Mouse (Mus musculus) B cell, adult 2 months (primary cell): ENCODE measurements around the gene Selplg.

Experiments
- DNase-seq, 2 experiments: peaks; one replicate each; pipeline ENCODE4 v3.0.0; 2022

Gene Selplg

DNA sequence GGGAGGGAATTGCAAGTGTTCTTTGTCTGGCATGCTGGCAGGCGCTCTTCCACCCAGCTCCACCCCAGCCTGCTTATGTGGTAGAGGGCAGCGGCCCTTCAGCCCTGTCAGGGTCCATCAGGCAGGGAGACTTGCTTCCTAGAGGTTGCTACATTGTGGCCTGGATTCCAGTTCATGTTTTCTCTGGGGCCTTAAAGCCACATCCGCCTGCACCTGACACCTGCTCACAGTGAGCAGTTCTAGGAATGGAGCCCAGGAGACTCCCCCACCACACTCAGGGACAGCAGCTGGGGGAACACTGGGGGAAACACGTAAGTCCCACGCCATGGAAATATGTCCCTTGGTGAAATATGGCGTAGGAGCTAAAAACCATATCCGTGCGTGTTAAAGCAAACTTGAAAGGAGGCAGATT is at the start of gene Selplg:
Gene Selplg, minus strand, starts transcription at position 155 of the 412 bp plus-strand sequence.
- DNase-seq: peak; percentile 65 to 72

GRCm38 (mm10) chr5:113881136-113881535 is 48.7 kb upstream of the Selplg start:
- DNase-seq: no peak

- DNase-seq: no peak
Observed at GRCm38 (mm10) chr5:113878943-113879617, 46.6 kb upstream of the Selplg start.

DNA sequence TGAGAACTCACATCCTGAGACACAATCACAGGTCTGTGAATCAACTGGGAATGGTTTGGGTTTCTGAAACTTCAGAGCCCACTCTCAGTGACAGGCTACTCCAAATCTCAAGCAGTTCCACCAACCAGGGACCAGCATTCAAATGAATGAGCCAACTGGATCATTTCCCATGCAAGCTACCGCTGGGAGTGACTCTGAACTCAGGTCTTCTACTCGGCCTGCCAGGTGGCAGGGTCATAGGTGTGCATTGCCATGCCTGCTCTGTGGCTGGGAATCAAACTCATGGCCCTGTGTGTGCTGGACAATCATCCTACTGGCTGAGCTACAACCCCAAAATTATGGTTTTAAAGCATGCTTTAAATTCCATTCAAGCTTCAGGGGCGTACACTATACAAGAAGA is 45.1 kb upstream of the Selplg start:
- DNase-seq: no peak

- no peak for DNase-seq
Observed at GRCm38 (mm10) chr5:113876176-113876575, 43.7 kb upstream of the Selplg start.

GRCm38 (mm10) chr5:113875625-113876024 is 43.2 kb upstream of the Selplg start:
- no peak for DNase-seq

- DNase-seq: no peak
Observed at GRCm38 (mm10) chr5:113874063-113875024, 41.9 kb upstream of the Selplg start.

DNA sequence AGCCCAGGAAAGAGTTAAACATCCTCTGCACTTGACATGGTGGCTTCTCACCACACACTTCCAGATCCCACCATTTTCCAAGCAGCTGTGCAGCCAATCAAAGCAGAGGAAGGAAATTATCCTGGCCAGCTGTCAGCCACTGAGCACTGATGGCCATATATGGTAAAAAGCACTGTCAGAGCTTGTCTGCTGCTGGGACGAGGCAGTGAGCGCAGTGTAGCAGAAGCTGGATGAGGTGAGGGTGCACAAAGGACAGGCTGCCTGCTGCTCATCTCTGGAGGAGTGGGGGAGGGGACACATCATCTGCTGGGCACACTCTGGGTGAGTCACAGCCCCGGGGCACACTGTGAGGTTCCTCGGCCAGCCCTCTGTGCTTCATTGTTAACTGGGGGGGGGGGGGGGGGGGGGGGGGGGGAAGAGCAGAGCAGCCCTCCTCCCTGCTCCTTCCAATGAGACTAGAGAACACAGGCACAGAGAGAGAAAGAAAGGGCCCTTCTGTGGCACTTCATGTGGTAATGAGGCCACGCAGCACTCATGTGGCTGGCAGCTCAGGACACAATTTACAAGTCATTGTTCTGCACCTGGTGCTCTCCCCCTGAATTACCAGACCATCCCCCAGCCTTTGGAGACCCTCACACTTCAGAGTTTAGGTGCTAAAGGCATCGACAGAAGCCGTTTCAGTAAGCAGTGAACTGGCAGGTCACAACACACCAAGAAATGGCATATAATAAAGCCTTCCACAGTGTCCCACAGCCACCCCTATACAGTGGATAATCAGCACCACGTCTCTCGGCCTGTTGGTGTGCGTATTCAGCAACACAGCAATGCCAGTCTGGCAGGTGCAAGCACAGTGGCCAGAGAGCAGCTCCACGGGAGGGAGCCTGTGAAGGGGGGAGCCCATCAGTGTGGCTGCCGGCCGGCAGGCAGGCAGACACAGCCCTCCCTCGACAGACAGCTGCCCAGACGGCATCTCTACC is 40.8 kb upstream of the Selplg start:
- peak; percentile 14 for DNase-seq

DNA sequence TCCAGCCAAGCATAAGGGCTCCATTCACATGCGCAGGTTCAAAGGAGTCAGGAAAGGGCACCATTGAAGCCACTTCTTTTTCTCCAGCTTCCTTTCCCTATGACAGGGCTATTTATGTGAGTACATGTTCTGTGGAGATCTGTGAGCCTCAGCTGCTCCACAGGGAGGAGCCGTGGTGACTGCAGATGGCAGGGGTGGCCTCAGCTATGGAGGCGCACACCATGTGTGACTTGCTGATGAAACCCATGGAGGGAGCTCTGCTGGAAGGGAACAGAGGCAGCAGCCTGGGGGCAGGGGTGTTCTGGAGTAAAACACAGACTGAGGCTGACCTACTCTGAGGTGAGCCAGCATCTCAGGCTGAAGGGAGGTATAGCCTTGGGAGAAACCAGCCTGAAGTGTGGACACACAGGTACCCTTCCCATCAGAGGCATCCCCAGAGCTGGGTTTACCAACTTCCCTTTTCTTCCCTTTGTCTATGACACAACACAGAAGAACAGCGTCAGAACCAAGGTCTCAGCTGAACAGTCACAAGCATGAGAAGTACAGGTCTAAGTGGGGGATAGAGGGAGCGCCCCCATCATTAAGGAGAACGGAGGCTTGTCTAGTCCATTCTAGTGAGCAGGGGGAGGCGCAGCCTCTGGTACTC is 39.6 kb upstream of the Selplg start:
- DNase-seq: peak; percentile 17 to 23

DNA sequence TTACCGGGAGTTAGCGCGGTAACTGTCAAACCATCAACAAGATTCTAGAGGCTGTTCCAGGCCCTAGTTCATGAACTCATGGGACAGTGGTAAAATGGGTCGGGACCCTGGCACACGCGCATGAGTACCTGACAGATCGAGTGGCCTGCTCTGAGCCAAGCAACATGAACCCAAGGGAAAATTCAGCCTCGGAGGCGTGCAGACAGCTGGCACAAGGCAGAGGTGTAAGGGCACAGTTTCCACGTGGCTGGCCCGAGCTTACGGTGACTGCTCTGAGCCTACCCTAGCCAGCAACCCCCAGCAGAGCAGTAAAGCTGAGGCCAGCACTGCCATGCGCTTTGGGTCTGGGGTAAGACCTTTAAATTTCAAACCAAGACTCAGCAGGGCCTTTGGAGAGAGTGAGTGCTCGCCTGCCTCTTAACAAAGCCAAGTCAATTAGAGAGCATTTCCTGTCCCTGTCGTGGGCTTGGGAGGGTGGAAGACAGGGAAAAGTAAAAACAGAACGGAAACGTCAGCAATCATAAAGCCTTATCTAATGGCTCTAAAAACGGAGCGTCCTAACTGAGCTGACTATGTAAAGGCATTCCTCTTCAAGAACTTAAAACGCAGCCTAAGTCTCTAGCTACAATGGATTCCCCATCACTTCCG is 38.1 kb upstream of the Selplg start:
- DNase-seq: no peak

DNA sequence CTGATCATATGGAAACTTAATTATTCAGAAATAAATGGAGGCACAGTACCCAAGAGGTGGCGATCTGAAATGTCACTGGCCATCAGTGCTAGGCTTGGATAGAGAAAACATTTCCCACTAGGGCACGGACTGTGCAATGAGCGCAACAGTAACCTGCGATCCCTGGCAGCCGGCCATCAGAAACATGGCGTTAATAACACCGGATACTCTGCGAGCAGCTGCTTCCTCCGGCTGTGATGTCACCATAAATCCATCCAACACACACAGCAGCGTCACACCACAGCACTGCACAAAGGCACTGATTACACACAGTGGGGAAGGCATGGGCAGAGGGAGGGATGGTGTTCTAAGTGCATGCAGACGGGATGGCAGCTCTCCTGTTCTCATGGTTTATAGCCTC is 36.7 kb upstream of the Selplg start:
- DNase-seq: peak; percentile 15 to 20

- DNase-seq: no peak
Observed at GRCm38 (mm10) chr5:113864992-113865391, 32.5 kb upstream of the Selplg start.

- DNase-seq: no peak
Observed at GRCm38 (mm10) chr5:113863994-113864393, 31.6 kb upstream of the Selplg start.

DNA sequence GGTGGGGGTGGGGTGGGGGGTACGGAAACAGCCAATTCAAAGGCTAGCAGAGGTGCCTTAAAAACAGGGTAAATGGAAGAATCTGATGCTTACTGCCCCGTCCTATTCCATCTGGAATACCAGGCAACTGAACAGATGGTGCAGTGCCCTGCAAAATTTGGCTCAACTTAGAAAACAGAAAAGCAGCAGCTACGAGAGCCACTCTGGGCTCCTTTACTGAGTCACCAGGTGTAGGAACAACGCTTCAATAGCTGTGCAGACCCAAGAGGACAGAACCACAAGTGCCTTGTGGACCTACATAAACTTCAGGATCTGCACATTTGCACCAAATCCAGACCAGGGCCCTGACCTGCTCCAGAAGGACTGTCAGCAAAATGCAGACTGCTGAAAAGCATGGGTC is 30.0 kb upstream of the Selplg start:
- no peak for DNase-seq

GRCm38 (mm10) chr5:113861294-113861693 is 28.9 kb upstream of the Selplg start:
- peak; percentile 63 for DNase-seq

GRCm38 (mm10) chr5:113858971-113859370 is 26.5 kb upstream of the Selplg start:
- DNase-seq: no peak

GRCm38 (mm10) chr5:113858550-113858949 is 26.1 kb upstream of the Selplg start:
- no peak for DNase-seq

DNA sequence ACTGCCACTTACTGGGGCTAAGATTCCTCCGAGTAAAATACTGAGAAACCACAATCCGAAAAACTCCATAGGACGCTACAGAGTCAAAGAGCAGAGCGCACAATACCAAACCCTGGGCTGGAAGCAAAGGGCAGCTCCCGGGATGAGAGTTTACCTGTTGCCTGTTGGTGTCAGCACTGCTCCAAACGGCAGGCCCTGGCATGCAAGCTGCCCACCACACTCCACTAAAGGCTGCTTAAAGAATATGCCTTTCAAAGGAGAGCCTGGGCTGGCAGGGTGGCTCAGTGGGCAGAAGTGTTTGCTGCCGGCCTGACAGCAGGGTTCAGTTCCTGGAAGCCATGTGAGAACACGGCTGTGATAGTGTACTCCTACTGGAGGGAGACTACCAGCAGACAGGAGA is 25.2 kb upstream of the Selplg start:
- no peak for DNase-seq

- DNase-seq: no peak
Observed at GRCm38 (mm10) chr5:113856631-113857030, 24.2 kb upstream of the Selplg start.

DNA sequence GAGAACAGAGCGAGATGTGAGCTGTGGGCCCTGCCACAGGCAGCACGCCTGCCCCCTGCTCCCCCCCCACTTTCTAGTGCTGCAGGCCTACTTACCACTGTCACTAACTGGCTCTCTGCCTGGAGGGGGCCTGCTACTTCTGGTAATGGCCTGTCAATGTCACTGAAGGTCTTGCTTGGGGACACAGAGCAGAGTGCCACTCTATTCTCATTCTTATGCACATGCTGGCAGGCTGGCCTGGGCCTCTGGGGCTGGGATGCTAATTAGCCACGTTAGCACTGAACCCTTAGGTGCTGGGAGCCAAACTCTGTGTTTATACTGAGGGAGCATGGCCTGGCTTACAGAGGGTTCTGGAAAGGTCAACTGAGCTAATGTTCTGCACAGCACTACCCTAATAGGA is 23.3 kb upstream of the Selplg start:
- no peak for DNase-seq

DNA sequence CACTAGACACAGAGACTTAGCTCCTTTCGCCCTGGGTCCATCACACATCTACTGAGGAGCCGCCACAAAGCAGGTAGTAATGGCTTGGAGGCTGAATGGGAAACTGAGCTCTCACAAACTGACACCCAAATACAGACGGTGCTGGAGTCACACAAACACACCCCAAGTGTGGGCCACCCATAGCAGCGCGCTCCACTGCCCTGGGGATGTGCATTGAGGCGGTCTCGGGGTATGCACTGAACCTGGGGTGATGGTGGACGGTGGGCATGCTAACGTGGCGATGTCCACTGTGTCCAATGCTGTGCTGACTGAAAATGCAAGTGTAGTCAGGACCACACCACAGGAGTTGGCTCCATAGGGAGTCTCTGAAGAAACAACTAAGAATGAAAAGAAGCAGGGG is 22.7 kb upstream of the Selplg start:
- DNase-seq: no peak

DNA sequence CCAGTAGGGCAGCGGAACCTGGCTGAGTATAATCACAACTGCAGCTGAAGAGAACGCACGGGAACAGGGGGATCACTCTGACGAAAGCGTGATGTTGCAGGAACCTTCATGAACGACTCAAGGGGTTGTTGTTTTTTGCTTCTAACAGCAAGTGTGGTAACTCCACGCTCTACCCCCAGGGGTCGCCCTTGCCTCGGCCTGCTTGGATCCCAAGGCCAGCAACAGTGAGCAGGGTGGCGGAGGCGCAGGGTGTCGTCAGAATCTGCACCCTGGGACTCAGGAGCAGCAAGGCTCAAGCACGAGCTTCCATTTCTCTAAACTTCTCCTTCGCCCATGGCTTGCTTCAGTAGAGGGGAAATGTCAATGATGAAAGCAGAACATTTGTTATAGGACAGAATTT is 22.1 kb upstream of the Selplg start:
- DNase-seq: peak; percentile 93
